Mouse (Mus musculus): Measurements from ENCODE around the gene Shoc2.

- TF ChIP-seq CTCF (IDR thresholded peaks at IDR 0.05; ENCODE audit: borderline replicate concordance, extremely low read depth, insufficient read depth, insufficient read length), result no peak
- TF ChIP-seq POLR2A (IDR thresholded peaks at IDR 0.05; ENCODE audit: borderline replicate concordance, extremely low read depth, insufficient read depth, insufficient read length, poor library complexity, severe bottlenecking), result no peak
These were observed 29.6 kb downstream of the Shoc2 start for GRCm38 (mm10) chr19:53973656-53974055.
